Mouse (Mus musculus) lung, adult 2 months (tissue): ENCODE measurements around the gene Pam.

Experiments
- CTCF ChIP-seq: fragments of 200-500 bp; IDR thresholded peaks from 2 replicates; pipeline ENCODE4 v1.5.1; 2011; ENCODE audit warnings: mild to moderate bottlenecking, low read length, control low read depth; ENCODE audit not compliant: insufficient read depth
- POLR2A ChIP-seq: fragments of 200-500 bp; IDR thresholded peaks from 2 replicates; pipeline ENCODE4 v1.6.1; 2011; ENCODE audit warnings: low read depth, mild to moderate bottlenecking, control low read depth, low read length, borderline replicate concordance; ENCODE audit errors: extremely low read depth

DNA sequence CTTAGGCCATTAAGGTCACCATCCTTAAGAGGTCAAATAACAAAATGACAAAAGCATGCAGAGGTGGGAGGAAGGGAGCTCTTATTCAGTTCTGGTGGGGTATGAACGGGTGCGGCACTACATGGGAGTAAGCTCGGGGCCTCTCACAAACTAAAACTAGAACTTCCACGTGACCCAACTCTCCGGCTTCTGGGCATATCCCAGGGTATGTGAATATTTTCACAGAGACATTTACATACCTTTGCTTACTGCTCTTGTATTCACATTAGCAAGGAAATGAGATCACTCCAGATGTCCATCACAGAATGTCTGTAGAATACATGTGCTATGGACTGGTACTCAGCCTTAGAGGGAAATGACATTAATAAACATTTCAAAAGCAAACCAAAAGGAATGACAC, 323.7 kb downstream of the Pam start:
- TF ChIP-seq CTCF (no peak), POLR2A (no peak)
